Mouse (Mus musculus): ENCODE data around the gene Mgat4a.

DNA sequence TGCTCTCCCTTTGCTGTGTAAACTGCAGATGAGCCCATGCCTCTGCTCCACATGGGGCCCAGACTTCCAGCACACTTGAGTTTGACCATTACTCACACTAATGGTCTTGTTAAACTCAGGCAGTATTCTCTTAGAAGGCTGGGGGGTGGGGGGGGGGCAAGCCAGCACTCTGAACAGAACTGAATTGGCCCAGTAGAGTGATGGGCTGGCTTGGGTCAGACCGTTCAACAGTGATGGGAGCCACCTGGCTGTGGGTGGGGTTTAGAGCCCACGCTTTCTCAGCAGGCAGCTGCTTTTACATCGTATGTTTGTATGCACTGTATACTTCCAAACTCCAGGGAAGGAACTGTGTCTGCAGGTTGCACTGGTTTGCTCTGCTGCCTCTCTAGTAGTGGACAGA lies 141.9 kb downstream of the Mgat4a start:
- TF ChIP-seq CTCF (IDR thresholded peaks at IDR 0.05; ENCODE audit: borderline replicate concordance, insufficient read depth, low read depth, low read length): no peak
- no peak for TF ChIP-seq POLR2A (IDR thresholded peaks at IDR 0.05; ENCODE audit: borderline replicate concordance, insufficient read depth, low read length)

Measured in cerebellum, adult 2 months (tissue).